26 mouse cellular contexts compared by ENCODE assay signal in genomic region chr5:137386712-137387111, GRCm38 (mm10). TPM values are rescaled to one million over a fixed set of nuclear protein-coding genes. Genes with fewer than 3 reads are reported as not detected.
"Had no signal": no experiment of that assay in that cellular context is flagged by ENCODE, and none has a peak within 500 bp of the region (broad histone marks: within the 10 kb centered on the region; RNA-seq: fewer than 3 reads in every experiment).

No protein-coding gene starts in this region.

- DNase-seq: heart, postnatal 10 days; heart, postnatal 14 days; heart, postnatal 36 days; heart, postnatal 4 days; kidney, adult 18-20 months; kidney, adult 2 months; kidney, adult 8-10 months; kidney, adult 9 months; kidney, postnatal 10 days; kidney, postnatal 14 days; kidney, postnatal 25 days; kidney, postnatal 36 days; kidney, postnatal 4 days; layer of hippocampus, adult 9-11 months; layer of hippocampus, postnatal 36 days had no signal

- ATAC-seq: hindbrain, embryonic 16.5 days; hindbrain, postnatal 0 days; inflammation-experienced regulatory T-cells, adult 6 months; intestine, embryonic 15.5 days; intestine, embryonic 16.5 days; intestine, postnatal 0 days had no signal

- H3K27me3 ChIP-seq: heart, embryonic 15.5 days; hindbrain, embryonic 12.5 days; hindbrain, embryonic 13.5 days; hindbrain, embryonic 15.5 days; intestine, embryonic 15.5 days; kidney, embryonic 15.5 days had no signal

RNA-seq across cellular contexts. Expression of gene Ephb4, which starts 36.8 kb away (rescaled TPM):
- polyA plus RNA-seq: inflammation-experienced regulatory T-cells, adult 6 months had no signal
